Mouse (Mus musculus) heart, adult 2 months (tissue): Measurements from ENCODE around the gene Hexim1.

ENCODE experiments used
- CTCF ChIP-seq: fragments of 200-600 bp; IDR thresholded peaks from 2 replicates; pipeline ENCODE4 v1.8.1; 2022; ENCODE audit warnings: antibody characterized with exemption, mild to moderate bottlenecking, moderate library complexity
- EP300 ChIP-seq: fragments of 200-500 bp; IDR thresholded peaks from 2 replicates; pipeline ENCODE4 v1.6.1; 2011; ENCODE audit warnings: low read depth, low read length, control low read depth; ENCODE audit not compliant: insufficient read depth
- POLR2A ChIP-seq: fragments of 200-500 bp; IDR thresholded peaks from 2 replicates; pipeline ENCODE4 v1.6.1; 2011; ENCODE audit warnings: mild to moderate bottlenecking, low read depth, low read length, control low read depth; ENCODE audit not compliant: insufficient read depth

GRCm38 (mm10) chr11:103076010-103076409 is 40.0 kb upstream of the Hexim1 start:
- TF ChIP-seq CTCF (no peak), POLR2A (no peak), EP300 (peak; percentile 49; the same call in 1 of the 2 replicates)
